24 mouse cellular contexts compared by ENCODE assay signal in the genomic region with DNA sequence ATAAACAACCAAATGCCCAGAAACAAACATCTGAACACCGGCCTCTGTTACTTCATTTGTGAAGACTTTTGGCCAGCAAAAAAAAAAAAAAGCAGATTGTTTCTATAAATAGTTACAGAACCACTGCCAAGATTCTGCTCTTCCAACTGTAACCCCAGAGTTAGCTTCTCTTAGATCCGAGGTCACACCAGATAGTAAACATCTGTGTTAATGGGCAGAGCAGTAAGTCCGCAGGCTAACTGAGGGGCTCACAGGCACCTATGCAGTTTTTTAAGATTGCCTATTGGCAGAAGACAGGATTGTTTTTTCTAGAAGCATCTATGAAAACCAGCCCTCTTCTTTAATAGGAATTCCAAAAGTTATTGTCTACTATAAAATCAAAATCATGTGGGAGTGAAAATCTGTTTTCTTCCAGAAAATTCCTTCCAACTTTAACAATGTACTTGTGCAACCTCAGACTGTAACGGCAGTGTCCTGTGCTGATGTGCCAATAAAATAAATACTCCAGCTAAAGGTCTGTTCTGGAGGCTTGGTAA. TPM values are rescaled to one million over a fixed set of nuclear protein-coding genes. Genes with fewer than 3 reads are reported as not detected.
DNase-seq lines count a peak whose midpoint lies in the region; ATAC-seq and TF ChIP-seq lines count a peak whose summit lies in the region.
"Had no signal": no experiment of that assay in that cellular context is flagged by ENCODE, and none has a peak within 500 bp of the region (broad histone marks: within the 10 kb centered on the region; RNA-seq: fewer than 3 reads in every experiment).

No protein-coding gene starts in this region.

- H3K27me3 ChIP-seq in kidney, adult 2 months (replicated peaks; ENCODE audit: control insufficient read depth, insufficient read depth, low read length): no peaks in the 10 kb centered on the region
- H3K27me3 ChIP-seq in lung, embryonic 14.5 days (ENCODE audit: insufficient read depth, low read length): no peaks in the 10 kb centered on the region
- no peaks in the 10 kb centered on the region for H3K27me3 ChIP-seq in limb, embryonic 15.5 days
- H3K27me3 ChIP-seq: forebrain, embryonic 13.5 days; midbrain, embryonic 15.5 days; neural tube, embryonic 15.5 days; stomach, embryonic 15.5 days had no signal

- DNase-seq in kidney, adult 2 months: peak; percentile 51
- no peak for DNase-seq in kidney, postnatal 25 days
- peak; percentile 87 for DNase-seq in lung, embryonic 14.5 days
- DNase-seq in lung, postnatal 14 days: no peak
- peak; percentile 87 for DNase-seq in adipocyte (ENCODE audit: low spot score)
- DNase-seq in yolk sac, embryonic 10.5 days (ENCODE audit: low spot score): no peak
- DNase-seq: B cell, adult 2 months; cerebellum, adult 2 months; cerebellum, postnatal 36 days; heart, postnatal 10 days; right cerebral cortex, postnatal 14 days; thymus, adult 18-20 months; thymus, postnatal 4 days had no signal

- no peak overlapping the region for H3K27ac ChIP-seq in kidney, adult 2 months (ENCODE audit: insufficient read depth, low read depth, low read length)
- H3K27ac ChIP-seq in lung, embryonic 14.5 days (ENCODE audit: low read depth): peak overlapping the region; percentile 63
- peak overlapping the region; percentile 67 for H3K27ac ChIP-seq in limb, embryonic 15.5 days
- H3K27ac ChIP-seq: forebrain, embryonic 13.5 days; midbrain, embryonic 15.5 days; neural tube, embryonic 15.5 days; stomach, embryonic 15.5 days had no signal

- no peaks in the 10 kb centered on the region for H3K36me3 ChIP-seq in kidney, adult 2 months (ENCODE audit: control insufficient read depth, insufficient read depth, low read length)
- H3K36me3 ChIP-seq in lung, embryonic 14.5 days (ENCODE audit: insufficient read depth): no peaks in the 10 kb centered on the region
- no peaks in the 10 kb centered on the region for H3K36me3 ChIP-seq in limb, embryonic 15.5 days
- H3K36me3 ChIP-seq: midbrain, embryonic 15.5 days; neural tube, embryonic 15.5 days; stomach, embryonic 15.5 days had no signal

- peaks cover 8% of the 10 kb centered on the region; the same call in 1 of the 2 replicates for H3K9me3 ChIP-seq in lung, embryonic 14.5 days (ENCODE audit: low read depth, low read length)
- H3K9me3 ChIP-seq in limb, embryonic 15.5 days: no peaks in the 10 kb centered on the region
- H3K9me3 ChIP-seq: midbrain, embryonic 15.5 days; neural tube, embryonic 15.5 days; stomach, embryonic 15.5 days had no signal

- H3K9ac ChIP-seq in lung, embryonic 14.5 days: no peak overlapping the region
- no peak overlapping the region for H3K9ac ChIP-seq in limb, embryonic 15.5 days
- H3K9ac ChIP-seq: forebrain, embryonic 13.5 days; midbrain, embryonic 15.5 days; neural tube, embryonic 15.5 days; stomach, embryonic 15.5 days had no signal

- 0 out of 2 replicates have a peak, but pooled peaks cover 2% of the 10 kb centered on the region for H3K4me1 ChIP-seq in kidney, adult 2 months (ENCODE audit: control insufficient read depth, insufficient read depth, low read length)
- peaks cover 16% of the 10 kb centered on the region for H3K4me1 ChIP-seq in lung, embryonic 14.5 days (ENCODE audit: insufficient read depth)
- no peaks in the 10 kb centered on the region for H3K4me1 ChIP-seq in limb, embryonic 15.5 days
- H3K4me1 ChIP-seq: forebrain, embryonic 13.5 days; midbrain, embryonic 15.5 days; neural tube, embryonic 15.5 days had no signal

- TF ChIP-seq POLR2A in kidney, adult 2 months (IDR thresholded peaks at IDR 0.05; ENCODE audit: low read depth, low read length): no peak

- no peak overlapping the region for H3K4me2 ChIP-seq in lung, embryonic 14.5 days
- H3K4me2 ChIP-seq in limb, embryonic 15.5 days: no peak overlapping the region
- H3K4me2 ChIP-seq: forebrain, embryonic 13.5 days; heart, embryonic 11.5 days; midbrain, embryonic 15.5 days; neural tube, embryonic 15.5 days; stomach, embryonic 15.5 days had no signal

- 41% methylated on average over 4 of the region's 4 CpGs for WGBS in kidney, adult 2 months
- WGBS in lung, embryonic 14.5 days: 36% methylated on average over 4 of the region's 4 CpGs
- 32% methylated on average over 4 of the region's 4 CpGs for WGBS in limb, embryonic 15.5 days

- ATAC-seq in lung, embryonic 14.5 days (ENCODE audit: insufficient read depth): peak; percentile 63; the same call in 1 of the 2 replicates
- peak; percentile 85 for ATAC-seq in limb, embryonic 15.5 days (ENCODE audit: insufficient number of reproducible peaks, low FRiP score, low TSS enrichment, low read depth)
- ATAC-seq: forebrain, embryonic 13.5 days; midbrain, embryonic 15.5 days had no signal

- H3K4me3 ChIP-seq in kidney, adult 2 months (ENCODE audit: insufficient read depth, low read depth, low read length): no peak overlapping the region
- no peak overlapping the region for H3K4me3 ChIP-seq in lung, embryonic 14.5 days (ENCODE audit: low read depth, low read length)
- H3K4me3 ChIP-seq in limb, embryonic 15.5 days: no peak overlapping the region
- H3K4me3 ChIP-seq: erythroblast, embryonic 14.5 days; forebrain, embryonic 13.5 days; midbrain, embryonic 15.5 days; neural tube, embryonic 15.5 days; stomach, embryonic 15.5 days had no signal

- TF ChIP-seq CTCF in kidney, adult 2 months (conservative IDR thresholded peaks at IDR 0.05; ENCODE audit: insufficient read depth, insufficient read length, low read depth, low read length): no peak
- no peak for TF ChIP-seq CTCF in lung, embryonic 14.5 days (IDR thresholded peaks at IDR 0.05; ENCODE audit: low read depth)

RNA-seq across cellular contexts. Expression of a gene that starts 25.5 kb away (rescaled TPM):
- 0.17 and 0.58 TPM in 2 replicates for polyA plus RNA-seq in kidney, adult 2 months (2012; rRNA removed)
- polyA plus RNA-seq in lung, embryonic 14.5 days (2014; fragmentation: Nextera tagmentation; extraction: Ambion mirVana): not detected in 2 replicates
- polyA plus RNA-seq in limb, embryonic 15.5 days (2015; fragmentation: Nextera tagmentation; extraction: Ambion mirVana): not detected in 2 replicates
- polyA plus RNA-seq: cerebellum, adult 2 months; erythroblast, embryonic 14.5 days; forebrain, embryonic 13.5 days; heart, embryonic 11.5 days; hindbrain, embryonic 11.5 days; limb, embryonic 11.5 days; liver, embryonic 16.5 days; midbrain, embryonic 15.5 days; neural tube, embryonic 15.5 days; spleen, adult 2 months; stomach, embryonic 15.5 days had no signal

RNA-seq across cellular contexts. Expression of a gene that starts 26.9 kb away (rescaled TPM):
- polyA plus RNA-seq in kidney, adult 2 months (2012; rRNA removed): 0.34 and 0.37 TPM in 2 replicates
- 0.29 and 1.0 TPM in 2 replicates for polyA plus RNA-seq in lung, embryonic 14.5 days (2014; fragmentation: Nextera tagmentation; extraction: Ambion mirVana)
- polyA plus RNA-seq in limb, embryonic 15.5 days (2015; fragmentation: Nextera tagmentation; extraction: Ambion mirVana): 0.86 TPM in 2 replicates
- polyA plus RNA-seq: erythroblast, embryonic 14.5 days; hindbrain, embryonic 11.5 days; liver, embryonic 16.5 days had no signal

Comparison
In these comparisons a context has a peak if more than half of its experiments do, and no peak if none do; other contexts are left out.
1. DNase-seq: peak in kidney, adult 2 months (single experiment), lung, embryonic 14.5 days (single experiment) and adipocyte (single experiment); none in kidney, postnatal 25 days (0 of 2), lung, postnatal 14 days (single experiment) and yolk sac, embryonic 10.5 days (single experiment).